Mouse (Mus musculus) spleen, adult 2 months (tissue): ENCODE data around the gene Tns1.

Source experiments
- CTCF ChIP-seq: fragments of 200-500 bp; IDR thresholded peaks from 2 replicates; pipeline ENCODE4 v1.5.1; 2011; ENCODE audit warnings: mild to moderate bottlenecking, inconsistent platforms; ENCODE audit not compliant: insufficient read depth, insufficient read length, insufficient replicate concordance; ENCODE audit errors: extremely low read depth
- POLR2A ChIP-seq: fragments of 200-500 bp; IDR thresholded peaks from 2 replicates; pipeline ENCODE4 v1.6.1; 2011; ENCODE audit warnings: low read depth, low read length, inconsistent platforms

- no peak for TF ChIP-seq POLR2A
- no peak for TF ChIP-seq CTCF
These were observed 18.6 kb downstream of the Tns1 start for GRCm38 (mm10) chr1:74105660-74106059.
